Mouse (Mus musculus): ENCODE data around the gene BC029722. TPM values are rescaled to one million over a fixed set of nuclear protein-coding genes. Genes with fewer than 3 reads are reported as not detected.

Gene BC029722
- total RNA-seq, 2 experiments from 2014 or later, result 58.7 to 62.3 TPM

DNA sequence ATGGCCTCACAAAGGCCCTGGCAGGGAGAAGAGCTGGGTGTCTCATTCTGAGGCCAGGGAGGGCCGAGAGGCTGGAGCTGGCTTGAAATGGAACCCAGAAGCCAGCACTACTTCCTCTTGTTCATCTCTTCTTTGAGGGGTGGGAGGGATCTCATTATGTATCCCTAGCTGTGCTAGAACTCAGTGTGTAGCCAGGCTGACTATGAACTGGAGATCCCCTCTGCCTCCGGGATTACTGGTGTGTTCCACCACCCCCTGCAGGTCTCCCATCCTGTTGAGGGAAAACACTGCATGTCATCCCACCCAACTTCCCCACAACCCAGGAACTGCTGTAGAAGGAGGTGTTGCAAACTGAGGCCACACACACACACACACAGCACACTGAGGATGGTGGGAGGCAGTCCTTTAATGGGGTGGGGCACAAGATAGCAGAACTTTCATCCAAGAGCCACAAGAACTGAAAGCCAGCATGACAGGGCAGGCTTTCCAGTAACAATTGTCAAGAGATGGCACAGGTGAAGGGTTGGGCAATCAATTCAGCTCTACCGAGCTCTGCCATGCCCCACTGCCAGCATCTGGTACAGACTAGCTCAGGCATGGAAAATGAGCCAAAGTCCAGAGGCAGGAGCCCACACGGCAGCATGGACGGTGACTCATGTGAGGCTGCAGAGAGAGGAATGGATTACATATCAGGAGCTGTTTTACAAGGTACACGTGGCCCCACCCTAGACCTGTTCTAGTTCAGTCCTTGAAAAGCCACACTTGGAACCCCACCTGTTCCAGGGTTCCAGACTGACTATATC, 424 bp upstream of the BC029722 start:
- peak in 1 of 2 experiments; percentile 47 for DNase-seq (ENCODE audit: low spot score in 2 of 2)
- intact Hi-C loops (cut with DNase I), result no loop called here

DNA sequence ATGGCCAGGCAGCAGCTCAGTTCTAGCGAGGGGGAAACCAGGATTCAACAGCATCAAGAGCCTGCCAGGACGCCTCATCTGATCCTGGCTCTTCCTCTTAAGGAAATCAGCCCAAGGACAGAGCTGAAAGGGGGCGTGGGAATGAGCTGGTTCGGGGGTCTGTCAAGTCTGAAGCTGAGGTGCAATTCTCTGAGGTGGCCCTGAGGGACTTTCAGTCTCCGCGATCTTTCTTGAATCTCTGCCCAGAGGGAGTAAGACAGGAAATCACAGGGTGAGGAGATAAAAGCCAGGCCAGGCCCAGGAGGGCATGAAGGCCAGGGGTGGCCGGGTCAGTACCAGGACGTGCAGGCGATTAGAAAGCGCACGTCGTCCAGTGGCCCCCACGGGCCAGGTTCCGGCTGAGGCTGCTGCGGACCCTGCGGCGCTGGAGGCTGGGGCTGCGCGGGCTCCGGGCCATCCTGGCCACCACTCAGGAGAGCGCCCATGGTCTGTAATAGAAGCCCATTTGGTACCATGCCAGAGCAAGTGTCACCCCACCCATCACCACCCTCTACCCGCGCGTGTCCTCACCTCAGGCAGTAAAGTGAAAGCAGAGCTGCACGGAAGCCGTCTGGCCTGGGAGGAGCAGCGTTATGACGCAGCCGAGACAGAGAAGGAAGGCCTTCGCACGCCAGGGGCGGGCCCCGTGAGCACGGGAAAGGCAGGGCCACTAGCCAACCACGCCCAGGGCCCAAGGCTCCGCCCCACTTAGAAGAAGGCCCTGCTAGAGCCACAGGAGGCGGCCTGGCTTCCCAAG, 432 bp downstream of the BC029722 start:
- intact Hi-C loops (cut with DNase I), result no loop called here
- peak; percentile 93 to 96 for DNase-seq (ENCODE audit: low spot score in 2 of 2)

DNA sequence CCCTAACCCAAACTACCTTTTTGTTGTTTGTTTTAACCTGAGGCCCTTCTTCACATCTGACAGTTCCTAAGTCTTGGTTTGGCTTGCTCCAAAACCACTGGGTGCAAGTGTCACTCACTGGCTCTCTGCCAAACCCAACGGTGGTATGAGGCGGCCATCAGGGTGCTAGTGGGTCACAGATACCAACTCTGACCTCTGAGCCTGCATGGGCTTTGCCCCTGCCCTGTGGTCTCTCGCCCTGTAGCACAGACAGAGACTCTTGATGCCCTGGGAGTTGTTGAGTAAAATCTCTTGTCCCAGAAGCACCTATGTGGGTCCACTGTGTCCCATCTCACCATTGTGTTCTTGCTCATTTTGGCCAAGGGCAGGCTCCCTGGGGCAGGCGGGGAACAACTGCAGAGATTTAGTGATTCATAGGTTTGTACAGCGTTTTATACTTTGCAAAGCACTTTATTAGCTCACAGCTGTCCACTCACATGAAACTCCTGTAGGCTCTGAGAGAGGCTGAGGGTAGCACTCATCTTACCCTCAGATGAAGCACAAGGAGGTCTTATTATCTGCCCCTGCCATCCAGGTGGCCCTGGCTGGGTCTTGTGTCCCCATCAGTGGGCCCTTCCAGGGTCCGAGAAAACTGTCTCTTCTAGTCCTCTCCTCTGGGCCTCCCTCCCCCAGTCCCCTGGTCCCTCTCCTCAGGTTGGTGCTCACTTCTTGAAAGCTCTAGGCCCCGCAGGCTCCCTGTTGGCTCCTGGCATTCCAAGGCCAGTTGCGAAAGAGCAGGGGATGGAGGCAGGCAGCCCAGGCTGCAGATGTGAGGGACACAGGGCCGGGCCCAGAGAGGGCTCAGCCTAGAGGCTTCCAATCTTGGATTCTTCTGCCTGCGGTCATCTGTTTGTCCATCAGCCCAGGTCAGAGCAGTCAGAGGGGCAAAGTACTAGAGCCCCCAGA, 1.7 kb downstream of the BC029722 start:
- DNase-seq (ENCODE audit: low spot score in 2 of 2), result no peak
- intact Hi-C loops (cut with DNase I), result no loop called here

GRCm38 (mm10) chr2:155816179-155816578, 3.0 kb downstream of the BC029722 start:
- no peak for DNase-seq (ENCODE audit: low spot score in 2 of 2)

DNA sequence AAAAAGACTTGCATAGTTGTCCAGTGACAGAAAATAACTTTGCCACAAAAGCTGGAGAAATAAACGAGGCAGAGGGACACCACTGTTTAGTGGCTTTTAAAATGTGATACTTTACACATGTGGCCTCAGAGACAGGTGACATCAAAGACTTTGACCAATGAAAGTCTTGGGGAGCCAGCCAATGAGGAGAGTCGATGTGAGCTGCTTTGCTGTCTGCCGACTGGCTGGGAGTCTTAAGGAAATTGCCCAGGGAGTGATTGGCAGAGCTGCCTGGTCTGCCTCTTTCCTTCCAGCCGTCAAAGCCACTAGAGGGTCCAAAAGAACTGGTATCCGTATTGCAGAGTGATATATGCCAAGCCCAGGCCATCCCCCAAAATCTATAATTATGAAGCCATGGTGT, 4.4 kb downstream of the BC029722 start:
- intact Hi-C loops (cut with DNase I), result loop anchor here (5.0 kb wide), 2 partner anchors 38 to 118 kb away; partner anchors contain the start of gene Mmp24
- DNase-seq (ENCODE audit: low spot score in 2 of 2), result peak in 1 of 2 experiments; percentile 49

More at GRCm38 (mm10) chr2:155816179-155816578, 3.0 kb downstream of the BC029722 start:
- intact Hi-C loops (cut with DNase I), result no loop called here

GRCm38 (mm10) chr2:155812637-155813036, 6.6 kb downstream of the BC029722 start:
- intact Hi-C loops (cut with DNase I), result loop anchor here (5.0 kb wide), 2 partner anchors 35 to 115 kb away; partner anchors contain the start of gene Mmp24

DNA sequence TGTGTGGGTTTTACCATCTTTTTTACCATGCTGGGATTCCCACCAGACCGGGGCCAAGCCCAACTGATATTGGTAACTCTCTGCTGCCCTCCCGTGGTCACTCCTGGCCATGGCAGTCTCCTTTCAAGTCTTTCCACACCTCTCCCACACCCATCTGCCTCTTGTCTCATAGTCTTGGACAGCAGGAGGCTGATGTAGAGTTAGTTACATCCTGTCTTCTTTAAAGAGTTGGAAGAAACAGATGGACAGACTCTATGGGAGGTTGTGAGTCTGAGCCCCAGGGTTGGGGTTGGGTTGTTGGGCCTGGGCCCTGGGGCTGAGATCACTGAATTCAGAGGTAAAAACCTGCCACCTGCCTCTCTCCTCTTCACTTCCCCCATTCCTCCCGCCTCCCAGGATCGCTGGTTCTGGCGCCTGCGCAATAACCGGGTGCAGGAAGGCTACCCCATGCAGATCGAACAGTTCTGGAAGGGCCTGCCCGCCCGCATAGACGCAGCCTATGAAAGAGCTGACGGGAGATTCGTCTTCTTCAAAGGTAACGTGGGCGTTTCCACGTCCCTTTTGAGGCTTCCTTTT, 7.3 kb downstream of the BC029722 start:
- DNase-seq (ENCODE audit: low spot score in 2 of 2), result peak; percentile 84 to 97

More at GRCm38 (mm10) chr2:155812637-155813036, 6.6 kb downstream of the BC029722 start:
- no peak for DNase-seq (ENCODE audit: low spot score in 2 of 2)

DNA sequence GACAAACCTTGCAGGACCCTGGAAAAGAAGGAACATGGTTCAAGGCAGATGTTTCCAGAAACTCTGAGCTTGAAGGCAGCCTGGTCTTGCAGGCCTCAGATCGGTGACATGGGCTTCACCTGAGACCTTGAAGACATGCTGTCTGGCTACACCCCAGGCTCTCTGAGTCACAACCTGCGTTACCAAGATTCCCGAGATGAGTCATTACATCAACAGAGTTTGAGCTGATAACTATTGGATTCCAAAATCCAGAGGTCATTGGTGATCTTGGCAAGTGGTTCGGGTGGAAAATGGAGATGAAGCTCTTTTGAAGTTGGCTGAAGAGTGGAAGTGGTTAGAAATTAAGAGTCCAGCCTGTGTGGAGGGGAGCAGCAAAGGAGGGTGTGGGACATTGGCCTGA, 9.6 kb downstream of the BC029722 start:
- no peak for DNase-seq (ENCODE audit: low spot score in 2 of 2)
- intact Hi-C loops (cut with DNase I), result loop anchor here (5.0 kb wide), 2 partner anchors 32 to 112 kb away; partner anchors contain the start of gene Mmp24

More for the DNA sequence above, 7.3 kb downstream of the BC029722 start:
- intact Hi-C loops (cut with DNase I), result loop anchor here (5.0 kb wide), 2 partner anchors 35 to 115 kb away; partner anchors contain the start of gene Mmp24

DNA sequence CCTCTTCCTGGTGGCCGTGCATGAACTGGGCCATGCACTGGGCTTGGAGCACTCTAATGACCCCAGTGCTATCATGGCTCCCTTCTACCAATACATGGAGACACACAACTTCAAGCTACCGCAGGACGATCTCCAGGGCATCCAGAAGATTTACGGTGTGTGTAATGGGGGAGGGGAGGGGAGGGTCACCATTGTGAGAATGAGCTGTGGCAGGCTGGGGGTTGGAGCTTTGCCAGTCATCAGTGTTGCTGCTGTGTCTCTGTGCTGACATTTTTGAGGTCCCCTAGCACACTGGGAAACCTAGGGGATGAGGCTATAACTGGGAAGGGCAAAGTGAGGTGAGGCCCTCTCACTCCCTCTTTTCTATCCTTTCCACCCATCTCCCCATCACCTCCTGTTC, 11.8 kb downstream of the BC029722 start:
- DNase-seq (ENCODE audit: low spot score in 2 of 2), result no peak
- intact Hi-C loops (cut with DNase I), result no loop called here

DNA sequence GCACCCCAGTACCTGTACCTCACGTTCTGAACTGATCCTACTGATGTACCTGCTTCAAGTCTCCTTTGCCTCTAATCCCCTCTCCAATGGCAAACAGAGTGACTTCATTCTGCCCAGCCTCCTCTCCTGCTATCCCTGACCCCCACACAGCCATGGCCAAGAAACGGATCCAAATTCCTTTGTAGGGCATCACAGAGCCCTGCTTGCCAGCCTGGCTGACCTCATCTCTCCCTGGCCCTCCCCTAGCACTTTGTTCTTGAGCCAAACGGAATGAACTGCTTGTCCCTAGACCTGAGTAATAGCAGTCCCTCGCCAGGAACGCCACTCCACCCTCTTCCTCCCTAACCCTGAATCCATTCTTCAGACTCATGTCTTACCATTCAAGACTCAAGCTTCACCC, 12.7 kb downstream of the BC029722 start:
- intact Hi-C loops (cut with DNase I), result no loop called here
- DNase-seq (ENCODE audit: low spot score in 2 of 2), result no peak

- DNase-seq (ENCODE audit: low spot score in 2 of 2), result no peak
- intact Hi-C loops (cut with DNase I), result no loop called here
Measured at GRCm38 (mm10) chr2:155805925-155806255, 13.3 kb downstream of the BC029722 start.

- DNase-seq (ENCODE audit: low spot score in 2 of 2), result no peak
- intact Hi-C loops (cut with DNase I), result no loop called here
Measured at GRCm38 (mm10) chr2:155805231-155805924, 13.8 kb downstream of the BC029722 start.

DNA sequence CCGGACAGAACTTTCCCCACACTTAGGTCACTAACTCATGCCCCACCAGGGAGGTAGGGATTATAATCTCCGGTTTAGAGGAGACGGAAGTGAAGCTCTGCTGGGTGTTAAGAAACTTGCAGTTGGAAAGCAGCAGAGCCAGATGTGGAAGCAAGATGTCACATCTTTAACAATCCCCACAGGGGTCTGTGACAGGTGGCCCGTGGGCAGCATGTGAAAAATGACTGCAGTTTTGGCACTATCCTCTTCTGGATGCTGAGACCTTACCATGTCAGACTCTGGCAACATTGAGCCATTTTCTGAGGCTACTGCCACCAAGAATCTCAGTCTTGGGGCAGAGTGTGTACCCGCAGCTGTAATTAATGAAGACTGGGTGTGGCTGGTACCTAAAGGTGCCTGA, 15.2 kb downstream of the BC029722 start:
- intact Hi-C loops (cut with DNase I), result no loop called here
- no peak for DNase-seq (ENCODE audit: low spot score in 2 of 2)

- intact Hi-C loops (cut with DNase I), result no loop called here
- DNase-seq (ENCODE audit: low spot score in 2 of 2), result no peak
Measured at GRCm38 (mm10) chr2:155802761-155803160, 16.5 kb downstream of the BC029722 start.

DNA sequence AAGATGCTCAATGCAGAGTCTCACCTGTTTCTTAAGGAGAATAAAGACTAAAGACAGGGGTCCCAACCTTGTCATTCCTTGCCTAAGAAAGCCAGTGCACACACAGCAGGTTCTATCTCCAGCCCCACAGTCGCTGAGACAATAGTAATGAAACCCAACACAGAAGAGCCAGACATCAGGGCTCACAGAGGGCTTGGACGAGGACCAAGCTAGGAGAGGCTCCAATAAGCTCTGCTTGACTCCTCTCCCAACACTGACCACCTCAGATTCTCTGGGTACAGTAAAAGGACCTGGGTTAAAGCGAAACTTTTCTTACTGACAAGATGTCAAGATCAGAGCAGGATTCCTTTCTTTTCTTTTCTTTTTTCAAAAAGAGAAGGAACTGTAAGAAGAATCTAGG, 20.6 kb downstream of the BC029722 start:
- DNase-seq (ENCODE audit: low spot score in 2 of 2), result no peak
- intact Hi-C loops (cut with DNase I), result no loop called here

DNA sequence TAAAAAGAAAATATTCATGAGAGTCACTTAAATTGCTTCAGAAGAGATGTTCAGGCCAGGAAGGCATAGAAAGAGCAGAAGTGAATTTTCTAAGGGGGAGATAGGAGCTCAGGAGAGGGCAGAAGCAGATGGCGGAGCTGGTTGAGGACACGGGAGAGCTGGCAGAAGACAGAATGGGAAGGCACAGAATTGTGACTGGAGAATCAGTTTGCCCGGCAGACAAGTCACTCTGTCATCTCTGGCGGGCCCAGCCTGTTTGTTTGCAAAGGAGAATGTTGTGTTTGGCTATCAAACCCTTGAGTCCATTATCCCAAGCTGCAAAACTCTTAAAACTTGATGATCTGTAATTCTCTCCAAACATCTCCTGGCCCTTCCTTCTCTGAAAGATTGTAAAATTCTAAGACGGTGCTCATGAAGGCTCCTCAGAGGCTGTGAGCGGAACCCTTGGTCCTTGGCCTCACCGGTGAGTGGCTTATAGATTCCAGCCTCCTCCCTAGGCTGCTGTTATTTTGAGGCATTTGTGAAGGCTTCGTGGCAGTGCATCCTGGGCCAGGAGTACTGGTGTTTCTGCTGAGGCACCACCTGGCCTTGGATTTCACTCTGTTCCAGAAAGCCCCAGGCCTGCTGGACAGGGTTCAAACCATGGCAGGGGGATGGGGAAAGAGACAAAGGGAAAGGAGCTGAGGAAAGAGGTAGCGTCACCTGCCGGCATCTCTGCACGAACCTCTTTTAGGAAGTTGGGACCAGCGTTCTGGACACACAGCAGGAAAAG, 24.4 kb downstream of the BC029722 start:
- no peak for DNase-seq (ENCODE audit: low spot score in 2 of 2)

GRCm38 (mm10) chr2:155792899-155793298, 26.3 kb downstream of the BC029722 start:
- intact Hi-C loops (cut with DNase I), result no loop called here
- DNase-seq (ENCODE audit: low spot score in 2 of 2), result no peak

More for the DNA sequence above, 24.4 kb downstream of the BC029722 start:
- intact Hi-C loops (cut with DNase I), result no loop called here
